Mouse (Mus musculus) layer of hippocampus, adult 8-10 months (tissue): ENCODE data around the gene Armc8. TPM values are rescaled to one million over a fixed set of nuclear protein-coding genes. Genes with fewer than 3 reads are reported as not detected.
"Not testable (repeated sequence)": the region's sequence is repeated elsewhere in the genome, so short reads cannot be mapped to it uniquely, and the experiment has no call there.

Experiments
- DNase-seq, 2 experiments: peaks; one replicate each; pipeline ENCODE4 v3.0.0; 2022; ENCODE audit warnings: low spot score in 2 of 2
- total RNA-seq, 4 experiments: library from RNA; stranded (reverse); gene quantifications; 2 replicates each; pipeline ENCODE4 v1.2.4; 2022

Gene Armc8
- 10 to 100 TPM; 48.1 to 57.8 (median 57.1) TPM for total RNA-seq

DNA sequence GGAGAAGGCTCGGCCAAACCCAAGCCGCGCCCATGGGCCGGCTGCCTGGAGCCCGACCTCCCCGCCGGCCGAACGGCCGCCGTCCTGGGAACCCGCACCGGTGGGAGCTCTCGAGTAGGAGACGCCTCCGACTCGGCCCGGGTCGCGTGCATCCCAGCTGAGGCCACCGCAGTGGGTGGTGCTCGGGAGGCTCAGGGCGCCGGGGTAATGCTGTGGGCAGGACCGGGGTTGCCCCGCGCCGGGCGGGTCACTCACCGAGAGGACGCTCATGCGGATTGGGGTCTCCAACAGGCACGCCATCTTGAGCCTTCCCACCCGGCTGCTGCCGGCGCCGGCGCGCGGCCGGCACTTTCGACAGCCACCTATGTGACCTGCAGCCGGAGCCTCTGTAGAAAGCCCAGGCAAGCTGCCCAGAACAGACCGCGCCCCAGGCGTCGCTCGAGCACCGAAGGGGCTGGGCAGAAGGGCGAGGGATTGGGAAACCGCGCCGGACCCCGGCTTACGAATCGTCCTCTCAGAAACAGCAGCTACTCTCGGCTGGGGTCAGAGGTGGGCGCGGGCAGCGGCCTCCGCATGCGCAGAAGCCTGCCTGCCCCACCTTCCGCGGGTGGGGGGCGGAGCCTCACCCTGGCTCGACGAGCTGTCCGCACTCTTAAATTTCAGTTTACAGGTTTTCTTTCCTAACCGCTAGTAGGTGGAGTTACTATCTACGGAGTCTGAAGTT is at the start of gene Armc8:
Gene Armc8, minus strand, starts transcription at position 553 of the 724 bp plus-strand sequence.
- peak; percentile 80 to 90 for DNase-seq

DNA sequence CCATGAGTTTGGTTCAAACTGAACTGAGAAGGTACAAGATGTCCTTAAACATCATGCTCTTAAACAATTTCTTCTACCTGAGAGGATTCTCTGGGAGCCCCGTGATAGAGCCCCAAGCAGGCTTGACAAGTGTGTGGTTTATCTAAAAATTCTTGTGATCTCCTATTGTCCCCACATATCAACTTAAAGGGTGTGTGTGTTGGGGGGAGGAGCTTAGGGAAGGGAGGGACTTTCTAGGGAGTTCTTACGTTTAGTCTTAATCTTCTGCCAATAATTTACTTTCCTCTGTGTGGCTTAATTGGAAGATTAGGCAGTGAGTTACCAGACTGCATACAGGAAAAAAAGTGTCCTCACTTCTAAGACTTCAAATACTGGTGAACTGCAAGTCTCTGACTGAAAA is 43.5 kb upstream of the Armc8 start, which contains the start of gene A4gnt:
Gene A4gnt, plus strand, starts transcription at position 301 of the 400 bp plus-strand sequence.
- DNase-seq: no peak

DNA sequence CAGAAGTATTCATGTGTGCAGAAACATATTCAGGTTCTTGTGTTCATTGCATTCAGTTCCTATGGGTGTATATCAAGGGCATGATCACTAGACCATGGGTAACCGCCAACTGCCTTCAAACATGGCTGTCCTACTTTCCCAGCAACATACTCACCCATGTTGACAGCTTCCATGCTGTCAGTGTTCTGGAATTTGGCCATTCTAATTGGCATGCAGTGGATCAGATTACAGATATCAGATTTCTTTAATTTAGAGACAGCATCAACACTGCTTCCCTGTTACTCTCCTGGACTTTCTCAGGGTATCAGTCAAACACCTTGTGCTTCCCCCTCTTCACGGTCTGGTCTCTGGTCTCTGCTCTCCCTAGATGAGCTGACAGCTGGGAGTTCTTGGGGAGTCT is 34.9 kb upstream of the Armc8 start:
- no peak for DNase-seq

DNA sequence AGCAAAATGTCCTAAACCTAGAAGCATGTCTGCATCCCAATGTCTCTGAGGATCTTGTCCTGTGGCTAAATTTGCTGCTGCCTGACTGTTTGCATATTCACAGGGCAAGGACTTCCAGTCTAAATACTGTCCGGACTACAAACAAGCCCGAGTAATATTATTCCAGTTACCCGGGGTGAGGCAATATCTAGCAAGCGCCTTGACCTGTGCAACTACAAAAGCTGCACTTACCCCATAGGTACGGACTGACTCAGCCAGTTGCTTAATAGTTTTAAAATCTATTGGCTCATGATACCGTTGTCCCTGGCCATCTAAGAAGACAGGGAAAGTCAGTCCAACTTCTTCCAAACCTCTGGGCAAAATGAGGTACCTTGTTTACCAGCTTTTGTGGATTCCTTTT is 30.4 kb upstream of the Armc8 start:
- not testable (repeated sequence) for DNase-seq

DNA sequence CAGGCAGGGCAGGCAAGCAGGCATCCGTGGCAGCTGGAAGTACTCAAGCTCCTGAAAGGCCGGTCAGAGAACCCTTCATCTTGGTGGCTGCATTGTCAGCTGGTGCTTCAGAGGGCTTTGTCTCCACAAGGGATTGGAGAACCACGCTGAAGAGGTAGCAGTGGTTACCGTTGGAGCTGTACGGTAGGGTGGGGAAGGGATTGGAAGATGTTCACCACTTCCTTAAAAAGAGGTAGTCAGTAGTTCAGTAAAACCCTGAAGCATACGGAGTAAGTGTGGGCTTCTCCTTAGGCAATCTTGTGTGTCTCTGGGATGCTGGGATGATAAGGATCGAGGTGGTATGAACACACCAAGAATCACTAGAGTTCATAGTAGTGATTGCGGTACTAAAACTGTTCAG is 22.4 kb upstream of the Armc8 start:
- no peak for DNase-seq

DNA sequence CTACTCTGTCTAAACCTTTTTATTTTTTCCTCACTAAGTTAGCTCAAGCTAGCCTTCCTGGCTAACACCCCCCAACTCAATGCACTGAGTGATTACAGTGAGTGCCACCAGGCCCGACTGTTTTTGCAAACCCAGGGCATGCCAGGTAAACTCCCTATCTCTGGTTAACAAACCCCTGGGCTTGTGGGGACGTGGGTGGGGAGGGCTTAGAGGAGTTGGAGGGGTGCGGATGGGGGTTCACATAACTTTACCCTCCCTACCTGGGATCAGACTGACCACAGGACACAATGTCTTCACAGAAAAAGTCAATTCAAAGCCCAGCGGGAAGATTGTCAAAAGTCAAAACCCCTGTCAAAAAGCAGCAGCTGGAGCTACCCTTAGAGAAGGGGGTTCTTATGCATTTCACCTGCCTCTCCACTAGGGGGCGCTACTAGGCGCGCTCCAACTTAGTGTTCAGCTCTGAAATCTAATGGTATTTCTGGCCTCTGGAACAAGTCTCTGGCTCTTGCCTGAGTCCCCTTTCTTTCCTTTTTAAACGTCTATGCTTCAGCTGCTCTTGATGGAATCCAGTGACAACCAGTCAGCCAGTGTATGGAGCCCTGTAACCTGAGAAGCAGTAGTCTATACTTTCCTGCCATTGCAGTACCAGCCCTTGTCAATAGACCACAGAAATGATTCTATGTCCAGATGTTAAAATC is 19.0 kb upstream of the Armc8 start:
- DNase-seq: peak in 1 of 2 experiments; percentile 42

DNA sequence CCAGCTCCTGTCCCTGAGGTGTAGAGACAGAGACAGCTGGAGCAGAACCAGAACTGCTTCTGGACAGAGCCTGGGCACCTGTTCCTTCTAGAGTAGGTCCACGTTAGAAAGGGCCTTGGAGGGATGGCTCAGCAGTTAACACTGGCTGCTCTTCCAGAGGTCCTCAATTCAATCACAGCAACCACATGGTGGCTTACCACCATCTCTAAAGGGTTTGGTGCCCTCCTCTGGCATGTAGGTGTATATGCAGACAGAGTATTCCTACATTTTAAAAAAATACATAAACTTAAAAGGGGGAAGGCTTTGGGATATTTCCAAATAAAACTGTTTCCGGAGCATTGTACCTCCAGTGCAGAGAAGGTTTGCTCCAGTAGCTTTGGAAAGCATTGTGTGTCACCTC is 12.0 kb upstream of the Armc8 start:
- no peak for DNase-seq

DNA sequence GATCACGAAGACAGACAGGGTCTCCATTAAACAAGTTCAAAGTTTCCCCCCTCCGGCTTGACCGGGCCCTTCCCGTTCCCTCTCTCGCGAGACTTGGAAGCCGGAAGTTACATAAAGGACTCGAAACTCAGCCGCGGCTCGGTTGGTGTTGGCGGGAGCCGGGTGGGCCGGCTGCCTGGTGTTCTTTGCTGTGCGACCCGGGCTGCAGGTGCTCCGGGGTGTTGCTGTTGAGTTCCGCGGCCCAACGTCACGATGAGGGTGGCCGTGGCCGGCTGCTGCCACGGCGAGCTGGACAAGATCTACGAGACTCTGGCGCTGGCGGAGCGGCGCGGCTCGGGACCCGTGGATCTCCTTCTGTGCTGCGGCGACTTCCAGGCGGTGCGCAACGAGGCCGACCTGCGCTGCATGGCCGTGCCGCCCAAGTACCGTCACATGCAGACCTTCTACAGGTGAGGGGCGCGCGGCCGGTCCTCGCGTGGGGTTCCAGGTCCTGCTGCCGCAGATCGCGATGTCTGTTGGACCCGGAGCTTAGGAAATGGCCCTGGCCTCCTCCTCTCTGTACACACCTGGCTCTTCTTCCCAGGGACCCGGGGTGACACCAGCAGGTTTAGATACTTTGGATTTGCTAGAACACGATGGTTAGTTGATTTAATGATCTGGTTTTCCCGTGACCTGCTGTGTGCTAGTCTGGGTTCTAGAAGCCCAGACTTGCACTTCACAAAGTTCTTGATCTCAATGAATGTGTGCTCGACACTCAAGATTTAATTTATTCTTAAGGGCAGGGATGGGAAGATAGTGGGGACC is 7.2 kb upstream of the Armc8 start, which contains the start of gene Dbr1:
Gene Dbr1, plus strand, starts transcription at position 123 of the 804 bp plus-strand sequence.
- peak; percentile 90 to 92 for DNase-seq

DNA sequence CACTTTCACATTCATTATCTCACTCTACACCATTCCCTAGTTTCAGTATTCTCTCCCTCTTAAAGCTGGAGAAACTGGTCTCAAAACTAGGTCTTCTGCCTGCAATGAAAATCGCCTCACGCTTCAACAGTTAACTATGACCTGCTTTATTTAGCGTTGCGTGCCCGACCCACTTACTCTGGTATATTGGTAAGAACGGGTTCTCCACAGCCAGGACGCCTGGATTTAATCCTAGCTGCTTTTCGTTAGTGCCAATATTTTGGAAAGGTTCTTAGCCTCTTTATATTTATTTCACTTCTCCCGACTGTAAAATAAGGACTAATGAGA is 335 bp upstream of the Armc8 start:
- no peak for DNase-seq

DNA sequence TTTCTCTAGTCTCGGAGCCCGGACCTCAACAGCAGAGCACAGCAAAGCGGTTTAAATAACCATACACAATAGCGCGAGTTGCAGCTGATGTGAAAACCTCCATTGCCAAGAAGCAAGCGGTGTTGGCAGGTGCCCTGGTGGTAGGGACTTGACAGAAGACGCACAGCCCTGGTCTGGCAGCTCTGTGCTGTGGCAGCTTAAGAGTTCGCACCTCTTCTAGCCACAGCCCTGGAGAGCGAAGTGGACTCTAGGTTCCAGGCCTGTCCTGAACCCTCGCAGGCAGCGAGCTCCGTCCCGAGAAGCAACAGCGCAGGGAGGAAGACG is 714 bp downstream of the Armc8 start:
- DNase-seq: no peak

DNA sequence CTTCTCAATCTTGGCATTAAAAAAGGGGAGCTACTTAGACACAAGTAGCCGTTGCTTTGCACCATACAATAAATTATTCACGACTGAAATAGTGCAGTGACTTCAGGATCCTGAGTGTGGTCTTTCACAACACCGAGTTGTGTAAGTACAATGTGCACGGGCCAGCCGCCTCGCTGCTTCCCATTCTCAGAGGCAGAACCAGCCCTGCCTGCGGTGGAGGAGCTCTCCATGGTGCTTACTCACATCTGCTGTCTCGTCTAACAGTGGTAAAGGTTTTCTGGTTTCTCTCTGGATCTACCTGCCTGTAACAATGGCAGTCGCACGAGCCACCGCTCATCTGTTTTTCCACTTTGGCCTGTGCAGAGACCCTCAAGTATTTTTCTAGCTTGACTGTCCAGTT is 5.0 kb downstream of the Armc8 start:
- no peak for DNase-seq

DNA sequence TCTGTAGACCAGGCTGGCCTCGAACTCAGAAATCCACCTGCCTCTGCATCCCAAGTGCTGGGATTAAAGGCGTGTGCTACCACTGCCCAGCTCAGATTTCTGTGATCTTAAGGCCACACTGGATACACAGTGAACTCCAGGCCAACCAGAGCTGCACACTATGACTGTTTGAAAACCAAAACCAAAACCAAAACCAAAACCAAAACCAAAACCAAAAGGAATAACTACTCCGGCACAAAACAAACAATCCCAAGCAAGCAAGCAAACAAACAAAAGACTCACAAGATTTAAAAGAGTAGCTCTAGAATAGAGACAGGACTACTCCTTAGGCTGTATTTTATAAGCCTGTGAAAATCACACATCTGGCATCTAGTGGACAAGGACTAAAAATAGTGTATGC is 8.3 kb downstream of the Armc8 start:
- DNase-seq: no peak

DNA sequence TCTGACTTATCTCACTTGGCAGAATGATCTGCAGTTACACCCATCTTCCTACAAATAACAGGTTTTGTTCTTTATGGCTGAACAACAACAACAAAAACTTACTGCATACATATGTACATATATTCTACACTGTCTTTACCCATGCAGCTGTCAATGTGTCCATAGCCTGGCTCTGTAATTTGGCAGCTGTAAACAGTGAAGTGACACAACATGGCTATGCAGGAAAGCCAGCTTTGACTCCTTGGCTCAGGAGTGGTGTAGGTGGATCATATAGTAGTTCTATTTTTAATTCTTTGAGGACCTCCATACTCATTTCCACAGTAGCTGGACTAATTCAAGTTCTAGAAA is 9.2 kb downstream of the Armc8 start:
- DNase-seq: no peak

DNA sequence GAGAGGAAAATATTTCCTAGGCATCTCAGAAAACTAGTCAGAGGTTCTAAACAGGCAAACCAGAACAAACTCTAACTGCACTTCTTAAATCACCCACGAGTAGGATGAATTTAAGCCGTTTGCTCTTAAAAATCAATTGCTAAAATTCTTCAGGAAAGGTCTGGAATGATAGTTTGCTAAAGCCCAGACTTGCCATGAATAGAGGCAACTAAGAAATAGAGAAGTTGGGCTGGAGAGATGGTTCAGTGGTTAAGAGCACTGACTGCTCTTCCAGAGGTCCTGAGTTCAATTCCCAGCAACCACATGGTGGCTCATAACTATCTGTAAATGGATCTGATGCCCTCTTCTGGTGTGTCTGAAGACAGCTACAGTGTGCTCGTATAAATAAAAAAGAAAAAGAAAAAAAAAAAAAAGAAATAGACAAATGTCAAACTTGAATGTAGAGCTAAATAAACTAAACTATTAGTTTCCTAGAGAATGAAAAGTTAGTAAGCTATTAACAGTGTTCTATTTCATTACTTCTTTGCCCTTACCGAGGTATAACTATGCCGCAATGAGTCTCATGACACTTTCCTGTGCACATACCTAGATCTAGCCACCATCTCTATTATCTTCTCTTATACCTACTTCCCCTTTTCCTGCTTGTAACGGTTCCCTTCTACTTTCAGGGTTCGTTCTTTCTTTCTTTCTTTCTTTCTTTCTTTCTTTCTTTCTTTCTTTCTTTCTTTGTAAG is 9.7 kb downstream of the Armc8 start:
- DNase-seq: no peak

DNA sequence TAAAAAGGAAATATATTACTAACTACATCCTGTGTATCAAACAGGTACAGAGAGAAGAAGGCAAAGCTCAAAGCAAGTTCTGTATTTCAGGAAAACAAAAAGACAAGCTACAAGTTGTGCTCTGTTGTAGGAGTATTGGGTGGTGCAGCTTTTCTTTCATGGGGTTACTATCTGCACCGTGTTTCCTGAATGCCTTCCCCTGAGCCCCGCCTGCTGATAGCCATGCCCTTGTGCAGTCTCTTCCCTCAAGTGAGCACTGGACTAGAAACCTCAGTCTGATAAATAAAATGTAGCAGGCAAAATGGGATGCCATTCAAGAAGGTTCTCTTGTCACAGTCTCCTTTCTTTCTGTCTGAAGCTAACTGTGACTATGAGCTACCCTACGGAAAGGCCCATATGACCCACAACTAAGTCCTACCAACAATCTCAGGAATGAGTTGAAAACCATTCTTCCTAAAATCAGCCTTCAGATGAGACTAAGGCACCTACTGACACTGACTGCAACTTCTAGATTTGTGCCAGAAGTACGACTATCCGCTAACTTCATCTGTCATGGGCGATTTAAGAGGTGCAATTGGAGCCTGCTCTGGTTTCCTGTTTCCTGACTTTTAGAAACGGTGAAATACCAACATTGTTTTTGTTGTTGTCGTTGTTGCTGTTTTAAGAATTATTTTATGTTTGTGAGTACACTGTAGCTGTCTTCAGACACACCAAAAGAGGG is 11.0 kb downstream of the Armc8 start:
- DNase-seq: no peak

DNA sequence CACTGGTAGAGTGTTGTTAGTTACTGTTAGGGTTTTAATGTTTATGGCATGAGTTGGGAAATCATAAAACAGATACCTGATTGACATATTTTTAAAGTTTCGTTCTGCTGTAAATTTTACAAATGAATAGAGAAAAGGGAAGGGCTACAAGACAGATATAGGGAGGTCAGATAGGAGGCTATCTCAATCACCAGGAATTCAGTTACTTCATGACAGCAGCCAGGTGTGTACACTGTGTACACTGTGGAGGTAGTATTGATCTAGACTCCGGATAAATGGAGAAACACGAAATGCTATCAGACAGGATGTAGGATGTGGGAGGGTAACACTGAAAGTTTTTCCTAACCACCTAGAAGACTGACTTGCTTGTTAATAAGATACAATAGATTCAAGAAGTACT is 13.4 kb downstream of the Armc8 start:
- DNase-seq: no peak

DNA sequence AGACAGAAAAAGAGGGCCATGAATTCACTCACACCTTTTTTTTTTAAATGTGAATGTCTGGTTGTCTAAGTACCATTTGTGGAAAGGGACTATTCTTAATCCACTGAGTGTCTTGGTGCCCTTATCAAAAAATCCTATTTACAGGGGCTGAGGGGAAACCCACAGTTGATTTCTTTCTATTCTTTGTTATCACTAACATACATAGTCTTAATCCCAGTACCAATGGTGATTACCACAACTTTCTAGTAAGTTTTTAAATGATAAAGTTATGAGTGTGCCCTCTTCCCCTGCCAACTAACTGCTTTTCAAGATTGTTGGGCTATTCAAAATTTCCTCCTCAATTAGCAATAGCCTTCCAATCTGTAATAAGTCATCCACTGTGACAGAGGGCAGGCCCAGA is 14.6 kb downstream of the Armc8 start:
- DNase-seq: no peak

DNA sequence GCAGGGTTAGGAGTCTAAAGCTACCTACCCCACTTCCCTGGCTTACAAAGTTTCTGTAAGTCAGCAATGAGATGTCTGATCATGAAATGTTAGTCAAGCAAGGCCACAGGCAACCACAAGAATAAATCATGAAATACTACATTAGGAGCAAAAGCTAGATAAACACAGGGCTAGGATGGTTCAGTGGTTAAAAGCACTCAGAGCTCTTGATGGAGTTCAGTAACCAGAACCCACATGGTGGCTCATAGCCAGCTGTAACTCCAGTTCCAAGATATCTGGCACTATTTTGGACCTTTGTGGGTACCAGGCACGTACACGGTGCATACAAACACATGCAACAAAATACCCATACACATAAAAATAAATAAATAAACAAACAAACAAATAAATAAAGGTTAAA is 15.7 kb downstream of the Armc8 start:
- DNase-seq: no peak

DNA sequence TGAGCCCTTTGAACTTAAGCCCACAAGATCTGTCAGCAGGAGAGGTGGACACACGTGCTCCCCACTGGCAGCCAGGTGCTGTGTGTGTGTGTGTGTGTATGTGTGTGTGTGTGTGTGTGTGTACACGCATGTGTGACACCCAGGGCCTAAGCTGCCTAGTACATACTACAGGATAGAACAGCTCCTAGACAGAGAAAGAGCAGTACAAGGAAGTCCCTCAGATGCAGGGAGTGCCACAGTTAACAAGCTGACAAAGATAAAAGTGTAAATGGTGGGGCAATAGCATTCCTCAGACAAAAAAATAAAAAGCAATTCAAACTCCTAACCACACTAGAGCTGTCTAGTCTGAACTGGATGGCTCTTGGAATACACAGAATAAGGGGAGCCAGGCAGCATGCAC is 16.6 kb downstream of the Armc8 start:
- no peak for DNase-seq

DNA sequence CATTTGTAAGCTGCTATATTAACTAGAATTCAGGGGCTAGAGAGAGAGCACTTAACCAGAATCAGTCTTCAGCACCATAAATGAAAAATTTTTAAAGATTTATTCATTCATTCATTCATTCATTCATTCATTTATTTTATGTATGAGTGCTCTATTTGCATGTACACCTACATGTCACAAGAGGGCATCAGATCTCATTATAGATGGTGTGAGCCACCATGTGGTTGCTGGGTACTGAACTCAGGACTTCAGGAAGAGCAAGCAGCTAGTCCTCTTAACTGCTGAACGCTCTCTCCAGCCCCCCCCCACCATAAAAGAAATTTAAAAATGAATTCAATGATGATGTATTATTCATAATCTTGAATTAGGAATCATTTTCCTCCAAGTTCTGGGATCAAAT is 22.4 kb downstream of the Armc8 start:
- no peak for DNase-seq

DNA sequence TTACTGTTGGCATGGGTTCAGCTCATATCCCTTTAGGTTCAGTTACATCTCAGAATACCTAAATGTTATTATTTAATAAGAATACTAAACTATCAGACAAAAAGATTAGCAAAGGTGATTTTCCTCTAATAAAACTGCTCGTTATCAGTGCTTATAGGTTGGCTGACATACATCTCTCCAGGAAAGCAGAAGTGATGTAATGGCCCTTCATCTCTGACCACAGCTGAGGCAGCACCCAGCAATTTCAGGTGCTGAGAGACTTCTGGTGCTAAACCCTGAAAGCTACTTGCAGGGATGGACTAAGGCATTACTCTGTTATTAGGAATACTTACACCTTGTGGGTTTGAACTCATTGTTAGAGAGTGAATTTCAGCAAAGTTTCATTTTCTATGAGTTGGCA is 36.8 kb downstream of the Armc8 start:
- DNase-seq: no peak
